Mouse (Mus musculus): ENCODE measurements at regions not wholly inside any gene's neighbourhood (a gene's known extent, or its start where the extent isn't known, plus 50 kb on each side); places are given as distances from the start of the nearest gene placed in this dataset.
A peak's percentile ranks its signal among the peaks of the same experiment; 100 is the strongest.

GRCm38 (mm10) chr17:84129204-84129603 is 58.5 kb downstream of the Zfp36l2 start:
- DNase-seq (ENCODE audit: low read depth in 2 of 2, low spot score in 2 of 2): no peak

DNA sequence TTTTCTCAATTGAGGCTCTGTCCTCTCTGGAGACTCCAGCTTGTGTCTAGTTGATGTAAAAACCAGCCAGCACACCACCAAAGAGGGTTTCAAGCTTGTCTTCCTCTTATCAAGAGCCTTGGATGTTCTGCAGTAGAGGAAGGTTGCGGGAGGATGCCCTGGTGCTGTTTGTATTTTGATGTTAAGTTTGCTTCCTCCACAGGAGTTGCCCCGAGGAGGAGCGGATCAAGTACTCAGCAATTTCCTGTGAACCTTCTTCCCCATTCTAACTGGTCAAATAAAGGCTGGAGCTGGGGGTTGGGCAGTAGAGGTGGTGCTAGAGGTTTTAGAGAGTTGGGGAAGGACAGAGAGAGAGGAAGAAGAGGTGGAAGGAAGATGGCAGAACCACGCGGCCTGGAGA is 59.5 kb downstream of the Zfp36l2 start:
- no peak for DNase-seq (ENCODE audit: low read depth in 2 of 2, low spot score in 2 of 2)

- no peak for DNase-seq (ENCODE audit: low read depth in 2 of 2, low spot score in 2 of 2)
These were observed 61.6 kb downstream of the Zfp36l2 start for GRCm38 (mm10) chr17:84126168-84126567.

DNA sequence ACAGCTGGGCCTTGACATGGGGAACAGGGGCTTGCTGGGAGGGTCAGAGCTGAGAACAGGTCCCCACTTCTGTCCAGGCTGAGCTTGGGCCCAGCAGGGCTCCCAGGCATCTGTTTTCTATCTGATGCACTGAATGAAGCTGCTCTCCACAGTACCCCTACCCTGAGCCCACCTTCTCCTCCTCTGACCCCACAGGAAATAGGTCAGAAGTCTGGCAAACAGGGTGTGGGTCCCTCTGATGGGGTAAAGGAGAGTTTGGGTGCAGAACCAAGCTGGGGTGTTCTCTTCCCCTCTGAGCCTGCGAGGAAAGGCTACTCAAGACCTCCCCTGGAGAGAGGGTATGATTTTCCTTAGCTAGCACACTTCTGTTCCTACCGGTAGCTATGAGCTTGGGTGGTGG is 64.6 kb downstream of the Zfp36l2 start:
- DNase-seq (ENCODE audit: low read depth in 2 of 2, low spot score in 2 of 2): no peak

DNA sequence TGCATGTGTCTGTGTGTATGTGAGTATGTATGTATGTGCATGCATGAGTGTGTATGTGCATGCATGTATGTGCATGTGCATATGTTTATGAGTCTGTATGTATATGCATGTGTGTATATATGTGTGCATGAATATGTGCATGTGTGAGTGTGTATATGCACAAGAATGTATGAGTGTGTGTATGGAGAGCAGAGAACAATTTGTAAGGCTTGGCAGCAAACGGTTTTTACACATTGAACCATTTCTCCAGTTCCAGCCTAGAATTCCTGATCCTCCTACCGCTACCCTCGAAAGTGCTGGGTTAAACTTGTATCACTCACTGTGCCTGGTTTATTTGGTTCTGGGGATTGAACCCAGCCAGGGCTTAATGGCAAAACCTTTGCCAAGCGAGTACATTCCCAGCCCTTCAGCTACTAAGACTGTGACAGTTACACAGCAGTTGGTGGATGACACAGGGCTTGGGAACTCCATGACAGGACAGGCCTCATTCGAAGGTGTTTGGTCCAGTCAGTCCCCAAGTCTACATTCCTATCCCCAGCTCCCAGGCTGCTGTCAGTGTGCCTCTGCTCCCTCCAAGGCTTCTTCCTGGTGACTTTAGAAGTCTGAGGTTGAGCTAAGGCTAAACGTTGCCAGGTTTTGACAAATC is 65.1 kb downstream of the Zfp36l2 start:
- no peak for DNase-seq (ENCODE audit: low read depth in 2 of 2, low spot score in 2 of 2)

DNA sequence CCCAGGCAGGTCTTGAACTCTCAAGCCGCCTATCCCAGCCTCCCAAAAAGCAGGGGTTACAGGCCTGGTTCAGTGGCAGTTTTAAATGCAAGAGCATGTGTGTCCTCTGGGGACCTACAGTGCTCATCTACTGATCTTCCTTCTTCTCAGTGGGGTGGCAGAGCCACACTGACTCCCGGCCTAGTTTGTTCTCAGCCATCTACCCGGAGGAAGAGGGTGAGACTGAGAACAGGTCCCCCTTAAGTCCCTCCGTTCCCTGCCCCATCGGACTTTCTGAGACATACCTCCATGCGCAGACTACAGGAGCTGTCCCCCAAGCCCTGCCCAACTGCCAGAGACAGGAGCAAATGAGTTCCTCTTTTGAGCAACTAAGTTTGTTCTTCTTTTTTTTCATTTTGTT is 66.5 kb downstream of the Zfp36l2 start:
- no peak for DNase-seq (ENCODE audit: low read depth in 2 of 2, low spot score in 2 of 2)

GRCm38 (mm10) chr17:84119221-84120017 is 68.3 kb downstream of the Zfp36l2 start:
- peak; percentile 92 to 94 for DNase-seq (ENCODE audit: low read depth in 2 of 2, low spot score in 2 of 2)

- DNase-seq (ENCODE audit: low read depth in 2 of 2, low spot score in 2 of 2): no peak
These were observed 69.0 kb downstream of the Zfp36l2 start for GRCm38 (mm10) chr17:84118781-84119180.

DNA sequence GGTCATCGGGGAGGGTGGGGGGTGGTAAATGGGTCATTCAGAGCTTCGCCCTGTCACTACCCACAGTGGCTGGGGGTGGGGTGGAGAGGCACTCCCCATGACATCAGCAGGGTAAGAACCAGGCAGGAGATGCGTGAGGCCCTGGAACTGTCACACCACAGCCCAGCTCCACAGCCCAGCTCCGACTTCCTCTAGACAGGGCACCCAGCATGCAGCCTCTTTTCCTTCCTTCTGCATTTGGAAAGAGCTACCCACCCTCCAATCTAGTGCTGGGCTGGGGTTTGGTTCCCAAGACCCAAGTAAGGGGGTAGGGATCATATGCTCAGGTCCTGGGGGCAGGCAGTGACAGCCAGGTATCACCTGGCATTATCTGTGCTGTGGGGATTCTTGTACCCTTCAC is 69.5 kb downstream of the Zfp36l2 start:
- DNase-seq (ENCODE audit: low read depth in 2 of 2, low spot score in 2 of 2): no peak

DNA sequence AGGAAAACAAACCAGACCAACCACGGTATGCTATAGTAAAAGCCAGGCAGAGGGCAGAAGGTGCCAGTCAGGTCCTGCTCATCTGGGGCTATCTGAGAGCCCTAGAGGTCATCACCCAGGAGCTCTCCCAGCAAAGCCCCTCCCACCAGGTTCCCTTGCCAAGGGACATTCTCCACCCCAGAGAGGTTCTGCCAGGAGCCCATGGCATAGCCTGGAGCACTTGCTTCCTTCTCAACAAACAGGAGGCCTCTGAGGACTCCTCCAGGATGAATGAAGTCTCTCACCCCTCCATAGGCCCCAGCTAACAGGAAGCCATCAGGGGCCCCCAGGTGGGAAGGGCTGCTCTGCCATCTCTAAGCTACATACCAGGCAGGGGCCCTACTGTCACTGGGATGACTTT is 70.0 kb downstream of the Zfp36l2 start:
- no peak for DNase-seq (ENCODE audit: low read depth in 2 of 2, low spot score in 2 of 2)

DNA sequence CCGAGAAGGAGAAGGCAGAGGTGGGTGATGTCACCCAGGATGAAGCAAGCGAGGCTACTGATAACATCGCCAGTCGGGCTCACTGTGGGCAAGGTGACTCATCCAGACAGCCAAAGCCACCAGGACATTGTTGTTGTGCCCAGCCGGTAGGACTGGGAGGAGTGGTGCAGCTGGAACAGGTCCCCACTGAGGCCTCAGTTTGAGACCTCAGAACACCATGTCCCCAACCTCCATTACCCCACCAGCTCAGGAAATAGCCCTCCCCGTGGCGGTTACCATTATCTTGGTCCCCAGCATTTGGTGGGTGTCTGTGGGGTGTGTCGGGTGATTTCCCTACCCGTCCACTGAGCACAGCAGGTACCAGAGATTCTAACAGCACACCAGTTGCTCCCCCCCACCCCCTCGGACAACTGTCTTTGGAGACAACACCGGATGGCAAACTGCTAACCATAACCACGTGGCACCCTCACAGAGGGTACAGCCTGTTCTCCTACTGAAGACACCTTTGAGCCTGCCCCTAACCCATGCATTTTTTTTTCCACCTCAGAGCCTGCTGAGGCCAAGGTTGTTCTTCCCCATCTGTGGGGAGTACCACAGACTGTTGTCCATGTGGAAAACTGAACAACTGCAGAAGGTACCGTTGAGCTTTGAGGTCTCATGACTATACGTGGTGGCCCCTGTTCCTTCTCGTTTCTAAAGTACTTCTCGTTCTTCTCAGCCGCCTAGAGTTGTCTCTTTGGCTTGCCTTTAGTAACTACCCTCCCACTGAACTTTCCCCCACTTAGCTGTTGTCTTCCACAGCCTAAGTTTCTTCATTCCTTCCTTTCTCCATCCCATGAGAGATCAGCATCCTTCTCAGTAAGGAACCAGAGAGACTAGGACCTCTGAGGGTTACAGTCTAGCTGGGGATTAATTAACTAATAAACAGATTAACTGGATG is 71.1 kb downstream of the Zfp36l2 start:
- DNase-seq (ENCODE audit: low read depth in 2 of 2, low spot score in 2 of 2): peak; percentile 74 to 78

DNA sequence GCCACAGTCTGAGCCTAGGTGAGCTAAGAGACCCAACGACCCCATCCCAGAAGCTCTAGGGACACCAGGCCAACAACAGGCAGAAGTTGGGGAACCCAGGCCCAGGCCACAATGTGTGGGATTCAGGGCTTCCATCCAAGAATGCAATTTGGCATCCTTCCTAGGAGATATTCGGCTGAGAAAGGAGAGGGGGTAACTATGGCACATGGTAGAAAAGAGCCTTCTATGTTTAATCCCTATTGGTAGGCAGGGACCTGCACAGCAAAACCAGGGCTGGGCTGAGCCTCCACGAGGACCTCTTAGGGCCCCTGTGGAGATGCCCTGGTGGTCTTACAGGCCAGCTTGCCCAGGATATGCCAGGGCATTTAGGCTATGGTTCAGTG is 71.8 kb downstream of the Zfp36l2 start:
- no peak for DNase-seq (ENCODE audit: low read depth in 2 of 2, low spot score in 2 of 2)

GRCm38 (mm10) chr17:84115133-84115532 is 72.6 kb downstream of the Zfp36l2 start:
- DNase-seq (ENCODE audit: low read depth in 2 of 2, low spot score in 2 of 2): no peak

GRCm38 (mm10) chr17:84114279-84114994 is 73.3 kb downstream of the Zfp36l2 start:
- DNase-seq (ENCODE audit: low read depth in 2 of 2, low spot score in 2 of 2): no peak

DNA sequence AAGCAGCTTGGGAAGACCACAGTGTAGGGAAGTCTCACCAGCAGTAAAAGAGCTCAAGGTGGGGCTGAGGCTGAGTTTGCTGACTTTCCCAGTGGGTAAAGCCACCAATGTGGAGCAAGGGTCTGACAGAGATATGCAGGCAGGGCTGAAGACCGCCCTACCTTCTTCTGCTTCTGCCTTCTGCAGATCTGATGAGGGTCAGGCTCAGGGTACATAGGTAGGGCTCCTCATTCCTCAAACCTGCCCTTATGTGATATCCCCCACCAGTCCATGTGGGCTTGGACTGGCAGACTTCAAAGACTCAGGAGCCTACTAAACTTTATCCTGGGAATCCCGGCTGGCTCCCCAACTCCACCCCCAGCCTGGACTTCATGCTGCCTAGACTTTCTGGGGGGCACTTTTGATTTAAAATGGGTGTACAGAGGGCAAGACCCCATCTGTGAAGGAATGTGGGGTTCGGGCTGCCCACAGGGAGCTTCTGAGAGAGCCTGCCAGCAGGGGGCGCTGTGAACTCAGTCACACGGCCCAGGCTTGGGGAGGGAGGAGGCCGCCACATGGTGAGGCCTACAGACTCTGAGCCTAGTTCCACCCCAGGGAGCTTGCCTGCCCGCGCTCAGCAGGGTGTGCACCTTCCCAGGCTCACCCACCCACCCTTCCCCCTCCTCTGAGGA is 74.0 kb downstream of the Zfp36l2 start:
- peak; percentile 94 to 96 for DNase-seq (ENCODE audit: low read depth in 2 of 2, low spot score in 2 of 2)

DNA sequence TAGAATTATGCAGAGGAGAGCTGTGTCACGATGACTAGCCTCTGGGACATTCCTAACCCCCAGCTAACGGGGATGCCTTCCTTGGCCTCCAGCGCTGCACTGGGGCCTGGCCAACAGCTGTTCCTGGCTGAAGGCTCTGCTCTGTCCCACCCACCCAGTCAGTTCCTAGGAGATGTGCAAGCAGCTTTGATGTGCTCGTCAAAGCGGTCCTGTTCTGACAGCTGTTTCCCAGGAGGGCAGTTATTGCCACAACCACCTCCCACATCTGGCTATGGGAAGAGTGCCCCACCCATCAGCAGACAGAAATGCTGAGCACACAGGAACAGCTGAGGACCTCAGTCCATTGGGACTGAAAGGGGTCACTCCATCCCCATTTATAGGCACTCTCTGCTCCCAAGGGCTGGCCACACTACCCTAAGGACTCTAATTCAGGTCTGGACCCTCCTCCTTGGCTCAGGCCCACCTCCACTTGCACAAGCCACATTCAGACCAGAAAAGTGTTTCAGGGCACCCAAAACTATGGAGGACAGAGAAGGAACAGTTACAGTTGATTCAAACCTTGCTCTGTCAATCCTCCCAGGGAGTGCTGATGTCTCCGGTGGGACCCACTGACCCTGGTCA is 75.2 kb downstream of the Zfp36l2 start:
- DNase-seq (ENCODE audit: low read depth in 2 of 2, low spot score in 2 of 2): no peak

- DNase-seq (ENCODE audit: low read depth in 2 of 2, low spot score in 2 of 2): no peak
These were observed 75.9 kb downstream of the Zfp36l2 start for GRCm38 (mm10) chr17:84111787-84112370.

DNA sequence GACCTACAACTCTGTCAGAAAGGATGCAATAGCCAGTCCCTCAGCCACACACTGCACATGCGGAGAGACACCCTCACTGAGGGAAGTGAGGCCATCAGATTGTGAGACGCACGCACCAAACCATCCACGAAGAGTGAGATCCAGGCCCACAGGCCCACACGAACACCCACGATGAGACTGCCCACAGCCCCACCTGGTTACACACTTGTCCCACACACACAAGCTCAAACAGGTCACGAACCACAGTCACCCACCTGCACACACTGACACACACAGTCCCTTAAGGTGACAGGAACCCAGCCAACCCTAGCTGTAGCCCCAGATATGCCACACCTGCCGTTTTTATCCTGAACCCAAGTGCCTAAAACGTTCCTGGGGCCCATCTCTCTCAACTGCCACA is 76.8 kb downstream of the Zfp36l2 start:
- DNase-seq (ENCODE audit: low read depth in 2 of 2, low spot score in 2 of 2): no peak

- DNase-seq (ENCODE audit: low read depth in 2 of 2, low spot score in 2 of 2): no peak
These were observed 77.6 kb downstream of the Zfp36l2 start for GRCm38 (mm10) chr17:84110000-84110695.
